Mouse (Mus musculus) lung, postnatal 0 days (tissue): ENCODE data around the gene Robo1. TPM values are rescaled to one million over a fixed set of nuclear protein-coding genes. Genes with fewer than 3 reads are reported as not detected.

Source experiments
- ATAC-seq: fragments of 200-750 bp; cut with Nextera tagmentation; 2 replicates; pipeline ENCODE4 v1.8.0; 2017; ENCODE audit warnings: moderate library complexity
- DNase-seq: peaks from one replicate; pipeline ENCODE4 v3.0.0-alpha.2; 2016; ENCODE audit warnings: low spot score
- H3K27ac ChIP-seq: fragments of 300-500 bp; sonication (generic); 2 replicates; pipeline ENCODE4 v1.5.1; 2014; ENCODE audit warnings: antibody characterized with exemption, mild to moderate bottlenecking, low read length, mixed read lengths
- H3K27me3 ChIP-seq: fragments of 300-500 bp; sonication (generic); replicated peaks from 2 replicates; pipeline ENCODE4 v1.6.1; 2014; ENCODE audit warnings: low read length, mixed read lengths; ENCODE audit not compliant: insufficient read depth
- H3K36me3 ChIP-seq: fragments of 300-500 bp; sonication (generic); 2 replicates; pipeline ENCODE4 v1.6.1; 2014; ENCODE audit warnings: low read length, mixed read lengths; ENCODE audit not compliant: insufficient read depth
- H3K4me1 ChIP-seq: fragments of 300-500 bp; sonication (generic); 2 replicates; pipeline ENCODE4 v1.6.1; 2014; ENCODE audit warnings: antibody characterized with exemption, low read depth, low read length, mixed read lengths; ENCODE audit not compliant: insufficient read depth
- H3K4me2 ChIP-seq: fragments of 300-500 bp; sonication (generic); replicated peaks from 2 replicates; pipeline ENCODE4 v1.6.1; 2014; ENCODE audit warnings: low read depth, mild to moderate bottlenecking, low read length, moderate library complexity, mixed read lengths
- H3K4me3 ChIP-seq: fragments of 300-500 bp; sonication (generic); 2 replicates; pipeline ENCODE4 v1.5.1; 2014; ENCODE audit warnings: low read depth, low read length
- H3K9ac ChIP-seq: fragments of 300-500 bp; sonication (generic); replicated peaks from 2 replicates; pipeline ENCODE4 v1.6.1; 2014; ENCODE audit warnings: low read depth, mild to moderate bottlenecking
- H3K9me3 ChIP-seq: fragments of 300-500 bp; sonication (generic); 2 replicates; pipeline ENCODE4 v1.6.1; 2016; ENCODE audit warnings: low read length, mixed read lengths
- CTCF ChIP-seq: IDR thresholded peaks from 2 replicates; pipeline ENCODE4 v1.5.1; 2016; ENCODE audit warnings: antibody characterized with exemption, mild to moderate bottlenecking
- EP300 ChIP-seq: IDR thresholded peaks from 2 replicates; pipeline ENCODE4 v1.6.1; 2016; ENCODE audit warnings: antibody characterized with exemption, mild to moderate bottlenecking, control low read depth
- WGBS: fragments of 180-500 bp; shearing (Covaris S2); extraction: QIAGEN DNeasy Blood & Tissue Kit; methylation state at CpG from one replicate; pipeline ENCODE4 v1.1.7; 2014; 5-methylcytosine and 5-hydroxymethylcytosine counted together
- polyA plus RNA-seq: library from polyadenylated mRNA; unstranded; fragments of >200 nt; fragmentation: Nextera tagmentation; extraction: Ambion mirVana; gene quantifications from 2 replicates; pipeline ENCODE4 v1.2.1, GENCODE M21; 2015

Robo1 gene
- polyA plus RNA-seq, 1 experiment from 2014 or later = 7.0 TPM

GRCm38 (mm10) chr16:72990376-72991167 is 682.5 kb downstream of the Robo1 start:
- no peak overlapping the region for H3K4me2 ChIP-seq
- no peaks in the 10 kb centered on the region for H3K4me1 ChIP-seq
- H3K4me3 ChIP-seq = no peak overlapping the region
- no peaks in the 10 kb centered on the region for H3K27me3 ChIP-seq
- H3K9me3 ChIP-seq = no peaks in the 10 kb centered on the region
- no peak overlapping the region for H3K9ac ChIP-seq
- H3K36me3 ChIP-seq = no peaks in the 10 kb centered on the region
- 82% methylated on average over 21 of the region's 21 CpGs for WGBS
- H3K27ac ChIP-seq = no peak overlapping the region
- no peak for ATAC-seq
- DNase-seq = no peak
- TF ChIP-seq CTCF = no peak

- no peak for TF ChIP-seq CTCF
- TF ChIP-seq EP300 = no peak
- Histone ChIP-seq H3K9me3 (no peaks in the 10 kb centered on the region), H3K4me2 (no peak overlapping the region), H3K27me3 (no peaks in the 10 kb centered on the region), H3K9ac (no peak overlapping the region), H3K4me1 (no peaks in the 10 kb centered on the region), H3K27ac (no peak overlapping the region), H3K4me3 (no peak overlapping the region), H3K36me3 (no peaks in the 10 kb centered on the region)
- ATAC-seq (no peak), DNase-seq (no peak)
- 35% methylated on average over 8 of the region's 8 CpGs for WGBS
Observed at GRCm38 (mm10) chr16:72993189-72993588, 685.1 kb downstream of the Robo1 start.

- Histone ChIP-seq H3K9me3 (no peaks in the 10 kb centered on the region), H3K36me3 (no peaks in the 10 kb centered on the region), H3K4me1 (no peaks in the 10 kb centered on the region), H3K4me2 (no peak overlapping the region), H3K9ac (no peak overlapping the region), H3K27ac (no peak overlapping the region), H3K4me3 (no peak overlapping the region), H3K27me3 (no peaks in the 10 kb centered on the region)
- ATAC-seq (no peak), DNase-seq (no peak)
- TF ChIP-seq EP300 (no peak), CTCF (no peak)
- WGBS = 38% methylated on average over 10 of the region's 10 CpGs
Observed at GRCm38 (mm10) chr16:72993594-72993993, 685.5 kb downstream of the Robo1 start.

- Histone ChIP-seq H3K4me1 (no peaks in the 10 kb centered on the region; the same call in 1 of the 2 replicates), H3K27ac (no peak overlapping the region), H3K9ac (no peak overlapping the region), H3K27me3 (no peaks in the 10 kb centered on the region), H3K4me3 (no peak overlapping the region), H3K9me3 (no peaks in the 10 kb centered on the region), H3K36me3 (no peaks in the 10 kb centered on the region), H3K4me2 (no peak overlapping the region)
- TF ChIP-seq EP300 (no peak), CTCF (peak; percentile 91)
- ATAC-seq = no peak
- WGBS = 27% methylated on average over 8 of the region's 8 CpGs
- peak; percentile 77 for DNase-seq
Observed at GRCm38 (mm10) chr16:72995251-72995954, 687.3 kb downstream of the Robo1 start.

- Histone ChIP-seq H3K27me3 (no peaks in the 10 kb centered on the region), H3K27ac (no peak overlapping the region)
Observed at GRCm38 (mm10) chr16:72995955-72996535, 687.9 kb downstream of the Robo1 start.

GRCm38 (mm10) chr16:72998677-72999076 is 690.6 kb downstream of the Robo1 start:
- TF ChIP-seq EP300 = no peak
- no peak for TF ChIP-seq CTCF
- Histone ChIP-seq H3K9me3 (no peaks in the 10 kb centered on the region), H3K36me3 (no peaks in the 10 kb centered on the region), H3K9ac (no peak overlapping the region), H3K27me3 (no peaks in the 10 kb centered on the region), H3K27ac (no peak overlapping the region), H3K4me2 (no peak overlapping the region), H3K4me3 (no peak overlapping the region), H3K4me1 (no peaks in the 10 kb centered on the region; the same call in 1 of the 2 replicates)
- no peak for ATAC-seq
- WGBS = 48% methylated on average over 6 of the region's 6 CpGs
- DNase-seq = no peak

More at GRCm38 (mm10) chr16:72995955-72996535, 687.9 kb downstream of the Robo1 start:
- Histone ChIP-seq H3K4me2 (no peak overlapping the region), H3K9me3 (no peaks in the 10 kb centered on the region), H3K4me1 (no peaks in the 10 kb centered on the region; the same call in 1 of the 2 replicates), H3K36me3 (no peaks in the 10 kb centered on the region), H3K4me3 (no peak overlapping the region), H3K9ac (no peak overlapping the region)
- TF ChIP-seq EP300 = no peak
- ATAC-seq (no peak), DNase-seq (no peak)
- 55% methylated on average over 10 of the region's 10 CpGs for WGBS
